Mouse (Mus musculus): Measurements from ENCODE around the gene Rhbdl3. TPM values are rescaled to one million over a fixed set of nuclear protein-coding genes. Genes with fewer than 3 reads are reported as not detected.
A peak's percentile ranks its signal among the peaks of the same experiment; 100 is the strongest.

Rhbdl3 gene
- total and polyA plus RNA-seq, 3 experiments = 0.02 to 0.44 TPM; not detected in 1

DNA sequence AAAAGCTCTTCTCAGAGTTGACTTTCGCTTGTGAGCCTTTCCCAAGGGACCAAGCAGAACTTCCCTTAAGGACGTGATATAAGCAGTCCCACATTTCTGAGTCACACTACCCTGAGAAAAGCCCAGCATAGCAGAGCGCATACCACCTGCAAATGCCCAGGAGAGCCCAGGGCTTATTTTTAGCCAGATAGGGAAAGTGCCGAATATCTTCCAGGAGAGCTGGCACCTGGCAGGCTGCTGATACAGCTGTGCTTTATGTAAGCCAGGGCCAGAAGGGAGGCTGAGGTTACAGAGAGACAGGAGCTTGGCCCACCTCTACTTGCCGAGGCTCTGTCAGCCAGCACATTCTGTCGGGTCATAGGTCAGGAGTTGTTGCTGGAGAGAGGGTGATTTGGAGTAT, 16.1 kb upstream of the Rhbdl3 start:
- DNase-seq (ENCODE audit: low spot score) (no peak), ATAC-seq (ENCODE audit: extremely low read depth, insufficient number of reproducible peaks, low FRiP score, poor library complexity, severe bottlenecking) (no peak)
- Histone ChIP-seq H3K27me3 (ENCODE audit: insufficient read depth, low read length) (peaks cover 8% of the 10 kb centered on the region; the same call in 1 of the 2 replicates), H3K4me3 (ENCODE audit: low read depth, low read length) (no peak overlapping the region), H3K36me3 (replicated peaks) (no peaks in the 10 kb centered on the region), H3K4me1 (ENCODE audit: insufficient read depth, low read depth, low read length) (no peaks in the 10 kb centered on the region), H3K9me3 (replicated peaks) (no peaks in the 10 kb centered on the region)
- no peak for TF ChIP-seq GATA2 (IDR thresholded peaks at IDR 0.05; ENCODE audit: borderline replicate concordance, low read depth, low read length)
- no peak for TF ChIP-seq CTCF (IDR thresholded peaks at IDR 0.05; ENCODE audit: low read depth, low read length)
- TF ChIP-seq POLR2AphosphoS5 (IDR thresholded peaks at IDR 0.05; ENCODE audit: insufficient replicate concordance, low read depth, low read length) = no peak

DNA sequence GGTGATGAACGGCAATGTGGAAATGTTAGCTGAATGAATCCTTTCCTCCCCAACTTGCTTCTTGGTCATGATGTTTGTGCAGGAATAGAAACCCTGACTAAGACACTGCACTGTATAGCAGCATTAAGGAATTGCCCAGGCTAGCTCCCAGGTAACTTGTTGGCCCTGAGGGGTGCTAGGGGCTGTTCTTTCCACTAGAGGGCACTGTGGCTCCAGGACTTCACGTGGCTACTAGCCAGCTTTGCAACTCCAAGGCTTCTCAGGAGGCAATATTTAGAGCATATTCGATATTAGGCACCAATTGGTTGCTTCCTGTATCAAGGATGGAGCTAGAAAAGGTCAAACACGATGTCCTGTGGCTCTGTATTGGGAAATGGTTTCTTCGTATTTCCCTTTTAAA, 13.6 kb upstream of the Rhbdl3 start:
- DNase-seq (ENCODE audit: low spot score) (peak; percentile 53), ATAC-seq (ENCODE audit: extremely low read depth, insufficient number of reproducible peaks, low FRiP score, poor library complexity, severe bottlenecking) (no peak; the same call in 1 of the 2 replicates)
- Histone ChIP-seq H3K4me1 (ENCODE audit: insufficient read depth, low read depth, low read length) (no peaks in the 10 kb centered on the region), H3K9me3 (replicated peaks) (no peaks in the 10 kb centered on the region), H3K27me3 (ENCODE audit: insufficient read depth, low read length) (peaks cover 8% of the 10 kb centered on the region; the same call in 1 of the 2 replicates), H3K4me3 (ENCODE audit: low read depth, low read length) (no peak overlapping the region), H3K36me3 (replicated peaks) (no peaks in the 10 kb centered on the region)
- no peak for TF ChIP-seq GATA2 (IDR thresholded peaks at IDR 0.05; ENCODE audit: borderline replicate concordance, low read depth, low read length)
- peak; percentile 88 for TF ChIP-seq CTCF (IDR thresholded peaks at IDR 0.05; ENCODE audit: low read depth, low read length)

DNA sequence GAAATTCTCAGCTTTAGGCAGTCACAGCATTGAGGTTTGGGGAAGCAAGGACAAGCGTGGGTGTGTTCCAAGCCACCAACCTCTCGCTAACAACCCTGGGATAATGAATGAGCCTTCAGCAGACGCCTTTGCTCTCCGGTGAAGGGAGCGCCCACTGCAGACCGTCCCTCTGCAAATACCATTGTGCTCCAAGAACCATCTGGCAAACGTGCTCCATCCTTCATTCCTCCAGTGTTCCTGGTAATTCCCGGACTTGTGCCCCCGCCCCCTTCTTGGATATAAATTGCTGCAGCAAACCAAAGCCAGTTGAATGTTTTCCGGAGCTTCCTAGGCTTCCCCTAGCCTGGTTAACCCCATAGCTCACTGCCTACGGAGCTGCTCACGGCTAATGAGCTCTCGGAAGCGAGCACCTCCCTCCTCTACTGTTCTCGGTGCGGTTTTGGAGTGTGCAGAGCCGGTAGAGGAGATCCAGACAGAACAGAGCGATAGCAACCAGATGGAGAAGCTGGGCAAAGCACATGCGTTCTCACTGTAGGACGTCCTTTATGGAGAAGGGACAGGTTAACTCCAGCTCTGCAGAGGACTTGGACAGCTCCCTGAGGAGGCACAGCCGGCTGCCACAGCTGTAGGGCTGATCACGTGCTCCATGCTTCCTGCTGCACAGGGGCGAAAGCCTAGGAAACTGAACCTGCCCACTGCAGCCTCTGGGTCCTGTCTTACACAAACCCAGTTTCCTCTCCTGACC, 10.8 kb upstream of the Rhbdl3 start:
- no peak for TF ChIP-seq CTCF (IDR thresholded peaks at IDR 0.05; ENCODE audit: low read depth, low read length)
- no peak for TF ChIP-seq GATA2 (IDR thresholded peaks at IDR 0.05; ENCODE audit: borderline replicate concordance, low read depth, low read length)
- TF ChIP-seq GATA1 (IDR thresholded peaks at IDR 0.05; ENCODE audit: borderline replicate concordance, low read length) = no peak
- no peak for TF ChIP-seq TAL1 (conservative IDR thresholded peaks at IDR 0.05; ENCODE audit: low read depth, low read length)
- no peak for TF ChIP-seq POLR2AphosphoS5 (IDR thresholded peaks at IDR 0.05; ENCODE audit: insufficient replicate concordance, low read depth, low read length)
- ATAC-seq (ENCODE audit: extremely low read depth, insufficient number of reproducible peaks, low FRiP score, poor library complexity, severe bottlenecking) (no peak), DNase-seq (ENCODE audit: low spot score) (no peak)
- Histone ChIP-seq H3K36me3 (replicated peaks) (no peaks in the 10 kb centered on the region), H3K9me3 (replicated peaks) (no peaks in the 10 kb centered on the region), H3K4me1 (ENCODE audit: insufficient read depth, low read depth, low read length) (no peaks in the 10 kb centered on the region; the same call in 1 of the 2 replicates), H3K4me3 (ENCODE audit: low read depth, low read length) (no peak overlapping the region), H3K27me3 (ENCODE audit: insufficient read depth, low read length) (peaks cover 10% of the 10 kb centered on the region; the same call in 1 of the 2 replicates)

- H3K4me3 ChIP-seq (ENCODE audit: low read depth, low read length) = no peak overlapping the region
- H3K9me3 ChIP-seq (replicated peaks) = no peaks in the 10 kb centered on the region
- no peak for TF ChIP-seq TAL1 (conservative IDR thresholded peaks at IDR 0.05; ENCODE audit: low read depth, low read length)
- no peak for TF ChIP-seq GATA1 (IDR thresholded peaks at IDR 0.05; ENCODE audit: borderline replicate concordance, low read length)
- TF ChIP-seq GATA2 (IDR thresholded peaks at IDR 0.05; ENCODE audit: borderline replicate concordance, low read depth, low read length) = no peak
- TF ChIP-seq CTCF (IDR thresholded peaks at IDR 0.05; ENCODE audit: low read depth, low read length) = no peak
- no peak for TF ChIP-seq POLR2AphosphoS5 (IDR thresholded peaks at IDR 0.05; ENCODE audit: insufficient replicate concordance, low read depth, low read length)
- H3K27me3 ChIP-seq (ENCODE audit: insufficient read depth, low read length) = peaks cover 14% of the 10 kb centered on the region; the same call in 1 of the 2 replicates
- H3K36me3 ChIP-seq (replicated peaks) = no peaks in the 10 kb centered on the region
- ATAC-seq (ENCODE audit: extremely low read depth, insufficient number of reproducible peaks, low FRiP score, poor library complexity, severe bottlenecking) = no peak
- no peaks in the 10 kb centered on the region; the same call in 1 of the 2 replicates for H3K4me1 ChIP-seq (ENCODE audit: insufficient read depth, low read depth, low read length)
- DNase-seq (ENCODE audit: low spot score) = no peak
Observed at GRCm38 (mm10) chr11:80291004-80291403, 9.7 kb upstream of the Rhbdl3 start.

DNA sequence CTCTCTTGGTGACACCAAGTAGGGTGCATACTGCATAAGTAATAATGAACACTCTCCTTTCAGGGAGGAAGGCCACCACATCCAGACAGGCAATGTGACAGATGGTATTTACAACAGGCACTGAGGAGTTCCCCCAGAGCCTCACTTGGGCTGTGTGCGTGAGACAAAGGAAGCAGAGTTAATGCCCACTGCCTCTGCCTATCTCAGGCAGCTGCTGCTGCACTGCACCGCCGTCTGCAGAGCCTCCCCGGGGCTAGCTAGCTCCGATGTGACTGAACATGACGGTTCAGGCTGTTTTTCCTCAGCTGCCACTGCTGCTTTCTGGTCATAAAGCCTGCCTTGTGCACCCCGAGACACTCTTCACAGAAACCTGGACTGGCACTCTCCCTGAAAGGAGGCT, 8.2 kb upstream of the Rhbdl3 start:
- H3K9me3 ChIP-seq (replicated peaks) = no peaks in the 10 kb centered on the region
- no peak for DNase-seq (ENCODE audit: low spot score)
- peaks cover 18% of the 10 kb centered on the region; the same call in 1 of the 2 replicates for H3K27me3 ChIP-seq (ENCODE audit: insufficient read depth, low read length)
- H3K4me3 ChIP-seq (ENCODE audit: low read depth, low read length) = no peak overlapping the region
- no peak for ATAC-seq (ENCODE audit: extremely low read depth, insufficient number of reproducible peaks, low FRiP score, poor library complexity, severe bottlenecking)
- H3K4me1 ChIP-seq (ENCODE audit: insufficient read depth, low read depth, low read length) = no peaks in the 10 kb centered on the region; the same call in 1 of the 2 replicates
- no peak for TF ChIP-seq GATA1 (IDR thresholded peaks at IDR 0.05; ENCODE audit: borderline replicate concordance, low read length)
- TF ChIP-seq TAL1 (conservative IDR thresholded peaks at IDR 0.05; ENCODE audit: low read depth, low read length) = no peak
- no peak for TF ChIP-seq POLR2AphosphoS5 (IDR thresholded peaks at IDR 0.05; ENCODE audit: insufficient replicate concordance, low read depth, low read length)
- no peak for TF ChIP-seq CTCF (IDR thresholded peaks at IDR 0.05; ENCODE audit: low read depth, low read length)
- no peak for TF ChIP-seq GATA2 (IDR thresholded peaks at IDR 0.05; ENCODE audit: borderline replicate concordance, low read depth, low read length)
- no peaks in the 10 kb centered on the region for H3K36me3 ChIP-seq (replicated peaks)

GRCm38 (mm10) chr11:80295066-80295465, 5.6 kb upstream of the Rhbdl3 start:
- no peaks in the 10 kb centered on the region for H3K9me3 ChIP-seq (replicated peaks)
- DNase-seq (ENCODE audit: low spot score) = no peak
- H3K36me3 ChIP-seq (replicated peaks) = no peaks in the 10 kb centered on the region
- no peaks in the 10 kb centered on the region; the same call in 1 of the 2 replicates for H3K4me1 ChIP-seq (ENCODE audit: insufficient read depth, low read depth, low read length)
- ATAC-seq (ENCODE audit: extremely low read depth, insufficient number of reproducible peaks, low FRiP score, poor library complexity, severe bottlenecking) = no peak
- H3K27me3 ChIP-seq (ENCODE audit: insufficient read depth, low read length) = peaks cover 20% of the 10 kb centered on the region; the same call in 1 of the 2 replicates
- TF ChIP-seq GATA1 (IDR thresholded peaks at IDR 0.05; ENCODE audit: borderline replicate concordance, low read length) (no peak), CTCF (IDR thresholded peaks at IDR 0.05; ENCODE audit: low read depth, low read length) (no peak), POLR2AphosphoS5 (IDR thresholded peaks at IDR 0.05; ENCODE audit: insufficient replicate concordance, low read depth, low read length) (no peak), GATA2 (IDR thresholded peaks at IDR 0.05; ENCODE audit: borderline replicate concordance, low read depth, low read length) (no peak), TAL1 (conservative IDR thresholded peaks at IDR 0.05; ENCODE audit: low read depth, low read length) (no peak)
- no peak overlapping the region for H3K4me3 ChIP-seq (ENCODE audit: low read depth, low read length)

Data from G1E (cell line).